Mouse (Mus musculus) urinary bladder, postnatal 4 days (tissue): ENCODE measurements at regions not wholly inside any gene's neighbourhood (a gene's known extent, or its start where the extent isn't known, plus 50 kb on each side); places are given as distances from the start of the nearest gene placed in this dataset.

Experiments used
- DNase-seq, 2 experiments: peaks; one replicate each; pipeline ENCODE4 v3.0.0; 2021 to 2022; ENCODE audit warnings: low spot score in 2 of 2

- no peak for DNase-seq
Measured at GRCm38 (mm10) chr5:129420981-129421380, 80.0 kb upstream of the Sfswap start.

- DNase-seq: no peak
Measured at GRCm38 (mm10) chr5:129429897-129430296, 71.1 kb upstream of the Sfswap start.

GRCm38 (mm10) chr5:129430330-129430729, 70.7 kb upstream of the Sfswap start:
- no peak for DNase-seq

GRCm38 (mm10) chr5:129449931-129450573, 51.0 kb upstream of the Sfswap start:
- DNase-seq: no peak
